Mouse (Mus musculus): ENCODE data around the gene Olfr1445. TPM values are rescaled to one million over a fixed set of nuclear protein-coding genes. Genes with fewer than 3 reads are reported as not detected.

Olfr1445 gene
- polyA plus RNA-seq (2017; shearing (Covaris generic)), result not detected

DNA sequence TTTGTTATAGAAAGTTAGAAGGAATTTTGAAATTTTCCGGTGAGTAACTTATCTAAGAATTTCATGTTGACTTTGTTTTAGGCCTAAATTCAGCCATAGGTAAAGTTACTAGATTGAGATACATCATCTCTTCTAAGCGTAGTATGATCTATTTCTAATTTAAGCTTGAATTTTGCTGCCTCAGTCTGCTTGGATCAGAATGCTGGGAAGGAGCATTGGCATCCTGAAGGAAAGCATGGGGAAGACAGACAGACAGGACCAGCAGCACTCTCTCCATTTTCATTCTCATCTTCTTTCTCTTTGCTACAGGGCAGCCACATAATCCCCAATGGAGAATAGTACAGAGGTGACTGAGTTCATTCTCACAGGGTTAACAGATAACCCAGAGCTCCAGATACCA lies at the start of gene Olfr1445:
Gene Olfr1445 (plus strand): TSS at position 301 of the 400 bp plus-strand sequence.

DNA sequence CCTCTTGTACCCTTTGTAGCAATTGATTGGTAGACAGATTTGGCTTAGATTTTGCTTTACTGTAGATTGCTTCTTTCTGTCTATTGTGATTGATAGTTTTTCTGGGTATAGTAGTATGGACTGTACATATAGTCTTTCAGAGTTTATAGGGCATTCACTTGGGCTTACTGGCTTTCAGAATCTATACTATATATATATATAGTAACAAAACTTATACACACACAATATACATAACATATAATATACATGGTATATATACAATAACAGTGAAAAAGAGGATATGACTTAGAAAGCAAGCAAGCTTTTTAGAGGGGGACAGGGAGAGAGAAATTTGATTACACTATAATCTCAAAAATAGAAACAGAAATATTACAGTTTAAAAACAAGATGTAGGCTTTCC lies 37.3 kb upstream of the Olfr1445 start, which contains the start of gene Gm5244:
Gene Gm5244 (plus strand): TSS at position 301 of the 400 bp plus-strand sequence.

DNA sequence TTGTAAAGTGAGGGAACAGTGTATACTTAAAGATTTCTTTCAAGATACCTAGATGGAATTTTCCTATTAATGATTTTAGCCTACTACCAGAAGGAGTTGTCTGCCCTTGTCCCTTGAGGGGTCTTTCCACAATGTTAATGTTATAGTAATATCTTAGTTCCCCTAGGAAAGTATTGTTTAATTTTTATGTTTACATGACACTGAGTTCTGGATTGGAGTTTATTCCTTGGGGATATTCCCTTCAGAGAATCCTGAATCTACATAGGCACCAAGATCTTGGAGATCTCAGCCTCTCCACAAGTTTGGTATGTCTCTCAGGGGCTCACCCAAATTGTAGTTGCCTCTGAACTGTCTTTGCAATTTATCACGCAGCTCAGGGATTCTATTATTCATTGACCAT lies 26.7 kb upstream of the Olfr1445 start, which contains the start of gene Olfr1444:
Gene Olfr1444 (plus strand): TSS at position 301 of the 400 bp plus-strand sequence.

GRCm38 (mm10) chr19:12893424-12893823 lies 9.8 kb downstream of the Olfr1445 start, which contains the start of gene Olfr1446:
TSS of gene Olfr1446 (minus strand) at chr19:12893524.

GRCm38 (mm10) chr19:12903643-12904042 lies 20.0 kb downstream of the Olfr1445 start, which contains the start of gene Olfr1447:
TSS of gene Olfr1447 (minus strand) at chr19:12903743.

GRCm38 (mm10) chr19:12924319-12924718 lies 40.7 kb downstream of the Olfr1445 start, which contains the start of gene Olfr1448:
TSS of gene Olfr1448 (minus strand) at chr19:12924419.

DNA sequence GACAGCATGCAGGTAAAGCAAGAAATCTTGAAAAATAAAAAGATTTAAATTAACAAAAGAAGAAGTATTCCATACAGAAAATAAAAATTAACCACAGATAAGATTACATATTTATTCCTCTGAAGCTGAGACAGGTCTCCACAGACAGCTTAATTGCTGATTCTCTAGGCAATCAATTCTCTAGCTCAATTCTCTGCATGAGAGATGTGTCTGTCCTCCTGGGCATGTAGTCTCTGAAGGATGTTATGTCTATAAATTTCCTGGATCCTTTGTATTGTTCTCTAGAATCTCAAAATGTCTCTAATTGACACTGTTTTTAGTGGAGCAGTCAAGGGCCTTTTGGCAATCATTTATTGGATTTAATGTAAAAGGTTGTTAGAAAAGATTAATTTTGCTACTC lies 46.9 kb downstream of the Olfr1445 start, which contains the start of gene Olfr1449:
Gene Olfr1449 (plus strand): TSS at position 301 of the 400 bp plus-strand sequence.

Other genes starting within 250 kb of the Olfr1445 start
- not detected for gene Olfr1442, start 213.4 kb upstream of the Olfr1445 start, polyA plus RNA-seq (2017; shearing (Covaris generic))
- not detected for gene Olfr1443, start 205.7 kb upstream of the Olfr1445 start, polyA plus RNA-seq (2017; shearing (Covaris generic))
- not detected for gene Keg1, start 188.1 kb upstream of the Olfr1445 start, polyA plus RNA-seq (2017; shearing (Covaris generic))
- 1.3 TPM for gene Cntf, start 118.2 kb upstream of the Olfr1445 start, polyA plus RNA-seq (2017; shearing (Covaris generic))
- gene Zfp91, start 87.7 kb upstream of the Olfr1445 start, polyA plus RNA-seq (2017; shearing (Covaris generic)), result 11.1 TPM
- gene Lpxn, start 87.7 kb upstream of the Olfr1445 start, polyA plus RNA-seq (2017; shearing (Covaris generic)), result 221 TPM
- gene Gm5244, start 37.2 kb upstream of the Olfr1445 start, polyA plus RNA-seq (2017; shearing (Covaris generic)), result not detected
- 0.73 TPM for gene Olfr1444, start 26.6 kb upstream of the Olfr1445 start, polyA plus RNA-seq (2017; shearing (Covaris generic))
- not detected for gene Olfr1446, start 9.7 kb downstream of the Olfr1445 start, polyA plus RNA-seq (2017; shearing (Covaris generic))
- not detected for gene Olfr1447, start 19.9 kb downstream of the Olfr1445 start, polyA plus RNA-seq (2017; shearing (Covaris generic))
- 0.19 TPM for gene Olfr1448, start 40.6 kb downstream of the Olfr1445 start, polyA plus RNA-seq (2017; shearing (Covaris generic))
- not detected for gene Olfr1449, start 47.0 kb downstream of the Olfr1445 start, polyA plus RNA-seq (2017; shearing (Covaris generic))
- gene Olfr1450, start 66.4 kb downstream of the Olfr1445 start, polyA plus RNA-seq (2017; shearing (Covaris generic)), result not detected
- not detected for gene Olfr1451, start 111.2 kb downstream of the Olfr1445 start, polyA plus RNA-seq (2017; shearing (Covaris generic))
- gene Olfr1453, start 144.5 kb downstream of the Olfr1445 start, polyA plus RNA-seq (2017; shearing (Covaris generic)), result not detected
- not detected for gene Olfr1454, start 176.8 kb downstream of the Olfr1445 start, polyA plus RNA-seq (2017; shearing (Covaris generic))
- not detected for gene Olfr1457, start 214.0 kb downstream of the Olfr1445 start, polyA plus RNA-seq (2017; shearing (Covaris generic))
- not detected for gene Olfr1458, start 222.9 kb downstream of the Olfr1445 start, polyA plus RNA-seq (2017; shearing (Covaris generic))